Mouse (Mus musculus): ENCODE data around the gene Stap2. TPM values are rescaled to one million over a fixed set of nuclear protein-coding genes. Genes with fewer than 3 reads are reported as not detected.

The Stap2 gene
- polyA plus RNA-seq, 1 experiment from 2014 or later: 7.3 TPM

- no peak for ATAC-seq (ENCODE audit: low FRiP score)
- H3K9me3 ChIP-seq (replicated peaks): no peaks in the 10 kb centered on the region
- H3K9ac ChIP-seq (replicated peaks): no peak overlapping the region
- no peak overlapping the region for H3K4me2 ChIP-seq
- WGBS: 91% methylated on average over 7 of the region's 7 CpGs
- H3K4me3 ChIP-seq (replicated peaks): no peak overlapping the region
- peaks cover 58% of the 10 kb centered on the region for H3K4me1 ChIP-seq
- H3K36me3 ChIP-seq: peaks cover 18% of the 10 kb centered on the region
- H3K27me3 ChIP-seq (replicated peaks): no peaks in the 10 kb centered on the region
- no peak overlapping the region for H3K27ac ChIP-seq (replicated peaks)
These were observed 28.8 kb upstream of the Stap2 start for GRCm38 (mm10) chr17:56034040-56034725.

GRCm38 (mm10) chr17:56032831-56033230 is 27.4 kb upstream of the Stap2 start:
- Histone ChIP-seq H3K4me3 (replicated peaks) (no peak overlapping the region), H3K4me1 (peaks cover 66% of the 10 kb centered on the region), H3K27me3 (replicated peaks) (no peaks in the 10 kb centered on the region), H3K4me2 (0 out of 2 replicates have a peak overlapping the region, but pooled peaks have one; percentile 3), H3K27ac (replicated peaks) (no peak overlapping the region), H3K9ac (replicated peaks) (0 out of 2 replicates have a peak overlapping the region, but pooled peaks have one; percentile 20), H3K9me3 (replicated peaks) (no peaks in the 10 kb centered on the region), H3K36me3 (peaks cover 27% of the 10 kb centered on the region)
- ATAC-seq (ENCODE audit: low FRiP score): no peak
- 80% methylated on average over 7 of the region's 7 CpGs for whole genome bisulfite sequencing

GRCm38 (mm10) chr17:56032127-56032733 is 26.8 kb upstream of the Stap2 start:
- ATAC-seq (ENCODE audit: low FRiP score): no peak
- H3K36me3 ChIP-seq: peaks cover 27% of the 10 kb centered on the region
- 80% methylated on average over 6 of the region's 6 CpGs for WGBS

GRCm38 (mm10) chr17:56031431-56031830 is 26.0 kb upstream of the Stap2 start:
- 90% methylated on average over 7 of the region's 7 CpGs for WGBS
- H3K27ac ChIP-seq (replicated peaks): no peak overlapping the region
- H3K36me3 ChIP-seq: peaks cover 27% of the 10 kb centered on the region
- no peak overlapping the region for H3K4me2 ChIP-seq
- no peak overlapping the region for H3K9ac ChIP-seq (replicated peaks)
- no peaks in the 10 kb centered on the region for H3K9me3 ChIP-seq (replicated peaks)
- no peaks in the 10 kb centered on the region for H3K27me3 ChIP-seq (replicated peaks)
- no peak for ATAC-seq (ENCODE audit: low FRiP score)
- H3K4me3 ChIP-seq (replicated peaks): no peak overlapping the region
- H3K4me1 ChIP-seq: peaks cover 71% of the 10 kb centered on the region

More at GRCm38 (mm10) chr17:56032127-56032733, 26.8 kb upstream of the Stap2 start:
- Histone ChIP-seq H3K9me3 (replicated peaks) (no peaks in the 10 kb centered on the region), H3K4me3 (replicated peaks) (no peak overlapping the region), H3K4me1 (peaks cover 68% of the 10 kb centered on the region), H3K4me2 (0 out of 2 replicates have a peak overlapping the region, but pooled peaks have one; percentile 3), H3K27me3 (replicated peaks) (no peaks in the 10 kb centered on the region), H3K9ac (replicated peaks) (no peak overlapping the region), H3K27ac (replicated peaks) (no peak overlapping the region)

GRCm38 (mm10) chr17:56030919-56031318 is 25.5 kb upstream of the Stap2 start:
- Histone ChIP-seq H3K9ac (replicated peaks) (no peak overlapping the region), H3K4me3 (replicated peaks) (no peak overlapping the region), H3K9me3 (replicated peaks) (no peaks in the 10 kb centered on the region), H3K27me3 (replicated peaks) (no peaks in the 10 kb centered on the region), H3K4me1 (peaks cover 75% of the 10 kb centered on the region), H3K27ac (replicated peaks) (no peak overlapping the region), H3K36me3 (peaks cover 27% of the 10 kb centered on the region), H3K4me2 (no peak overlapping the region)
- WGBS: 63% methylated on average over 5 of the region's 5 CpGs
- no peak for ATAC-seq (ENCODE audit: low FRiP score)

GRCm38 (mm10) chr17:56030238-56030870 is 25.0 kb upstream of the Stap2 start:
- no peaks in the 10 kb centered on the region for H3K27me3 ChIP-seq (replicated peaks)
- peaks cover 72% of the 10 kb centered on the region for H3K4me1 ChIP-seq
- no peak overlapping the region for H3K4me2 ChIP-seq
- no peak for ATAC-seq (ENCODE audit: low FRiP score)
- peaks cover 27% of the 10 kb centered on the region for H3K36me3 ChIP-seq
- H3K4me3 ChIP-seq (replicated peaks): no peak overlapping the region
- no peak overlapping the region for H3K27ac ChIP-seq (replicated peaks)
- H3K9ac ChIP-seq (replicated peaks): no peak overlapping the region
- 88% methylated on average over 9 of the region's 9 CpGs for WGBS
- H3K9me3 ChIP-seq (replicated peaks): no peaks in the 10 kb centered on the region

GRCm38 (mm10) chr17:56027801-56028441 is 22.5 kb upstream of the Stap2 start:
- WGBS: 90% methylated on average over 5 of the region's 5 CpGs
- Histone ChIP-seq H3K4me1 (peaks cover 65% of the 10 kb centered on the region), H3K36me3 (peaks cover 10% of the 10 kb centered on the region; the same call in 1 of the 2 replicates)

GRCm38 (mm10) chr17:56026881-56027280 is 21.5 kb upstream of the Stap2 start:
- Histone ChIP-seq H3K4me2 (no peak overlapping the region), H3K4me1 (peaks cover 65% of the 10 kb centered on the region), H3K27ac (replicated peaks) (no peak overlapping the region), H3K27me3 (replicated peaks) (no peaks in the 10 kb centered on the region), H3K9ac (replicated peaks) (peak overlapping the region; percentile 5; the same call in 1 of the 2 replicates), H3K36me3 (peaks cover 10% of the 10 kb centered on the region; the same call in 1 of the 2 replicates), H3K4me3 (replicated peaks) (no peak overlapping the region), H3K9me3 (replicated peaks) (no peaks in the 10 kb centered on the region)
- no peak for ATAC-seq (ENCODE audit: low FRiP score)
- WGBS: 80% methylated on average over 1 of the region's 1 CpGs

More at GRCm38 (mm10) chr17:56027801-56028441, 22.5 kb upstream of the Stap2 start:
- Histone ChIP-seq H3K4me2 (no peak overlapping the region), H3K9me3 (replicated peaks) (no peaks in the 10 kb centered on the region), H3K4me3 (replicated peaks) (no peak overlapping the region), H3K27ac (replicated peaks) (no peak overlapping the region), H3K27me3 (replicated peaks) (no peaks in the 10 kb centered on the region), H3K9ac (replicated peaks) (0 out of 2 replicates have a peak overlapping the region, but pooled peaks have one; percentile 20)
- no peak for ATAC-seq (ENCODE audit: low FRiP score)

GRCm38 (mm10) chr17:56026303-56026702 is 20.9 kb upstream of the Stap2 start:
- Histone ChIP-seq H3K4me3 (replicated peaks) (no peak overlapping the region), H3K9me3 (replicated peaks) (no peaks in the 10 kb centered on the region), H3K4me1 (peaks cover 65% of the 10 kb centered on the region), H3K27me3 (replicated peaks) (no peaks in the 10 kb centered on the region), H3K4me2 (no peak overlapping the region), H3K36me3 (peaks cover 10% of the 10 kb centered on the region; the same call in 1 of the 2 replicates), H3K9ac (replicated peaks) (no peak overlapping the region), H3K27ac (replicated peaks) (no peak overlapping the region)
- 95% methylated on average over 1 of the region's 1 CpGs for WGBS
- no peak for ATAC-seq (ENCODE audit: low FRiP score)

GRCm38 (mm10) chr17:56024931-56025330 is 19.5 kb upstream of the Stap2 start:
- Histone ChIP-seq H3K9ac (replicated peaks) (no peak overlapping the region), H3K4me2 (no peak overlapping the region), H3K27ac (replicated peaks) (no peak overlapping the region), H3K4me3 (replicated peaks) (no peak overlapping the region), H3K36me3 (peaks cover 12% of the 10 kb centered on the region; the same call in 1 of the 2 replicates), H3K9me3 (replicated peaks) (no peaks in the 10 kb centered on the region), H3K4me1 (peaks cover 67% of the 10 kb centered on the region), H3K27me3 (replicated peaks) (no peaks in the 10 kb centered on the region)
- ATAC-seq (ENCODE audit: low FRiP score): no peak
- WGBS: 87% methylated on average over 5 of the region's 5 CpGs

GRCm38 (mm10) chr17:56024476-56024875 is 19.1 kb upstream of the Stap2 start:
- ATAC-seq (ENCODE audit: low FRiP score): no peak
- Histone ChIP-seq H3K27ac (replicated peaks) (no peak overlapping the region), H3K27me3 (replicated peaks) (no peaks in the 10 kb centered on the region), H3K9ac (replicated peaks) (no peak overlapping the region), H3K4me1 (peaks cover 63% of the 10 kb centered on the region), H3K9me3 (replicated peaks) (no peaks in the 10 kb centered on the region), H3K4me2 (no peak overlapping the region), H3K4me3 (replicated peaks) (no peak overlapping the region), H3K36me3 (peaks cover 16% of the 10 kb centered on the region)
- 73% methylated on average over 2 of the region's 2 CpGs for WGBS
